Mouse (Mus musculus) liver, embryonic 14.5 days (tissue): ENCODE results near the gene Tpst1.

Experiments
- CTCF ChIP-seq: IDR thresholded peaks from 2 replicates; pipeline ENCODE4 v1.5.1; 2016; ENCODE audit warnings: antibody characterized with exemption, low read depth, control low read depth
- EP300 ChIP-seq: IDR thresholded peaks from 2 replicates; pipeline ENCODE4 v1.6.1; 2016; ENCODE audit warnings: antibody characterized with exemption, low read depth

GRCm38 (mm10) chr5:130149726-130150310 is 76.7 kb downstream of the Tpst1 start:
- TF ChIP-seq CTCF (no peak), EP300 (no peak)
